Mouse (Mus musculus): Measurements from ENCODE around the gene Ajuba. TPM values are rescaled to one million over a fixed set of nuclear protein-coding genes. Genes with fewer than 3 reads are reported as not detected.
A peak's percentile ranks its signal among the peaks of the same experiment; 100 is the strongest.

Gene Ajuba
- polyA plus RNA-seq, 1 experiment from 2014 or later = 30.7 TPM

- WGBS (ENCODE audit: insufficient replicate concordance) = 50% methylated on average over 17 of the region's 17 CpGs
- Histone ChIP-seq H3K4me3 (ENCODE audit: low read depth, low read length) (no peak overlapping the region), H3K4me1 (ENCODE audit: control insufficient read depth, insufficient read depth, low read length) (peaks cover 48% of the 10 kb centered on the region), H3K36me3 (ENCODE audit: control insufficient read depth, insufficient read depth, low read length) (peaks cover 19% of the 10 kb centered on the region), H3K9ac (ENCODE audit: low read depth, low read length) (peak overlapping the region; percentile 29; the same call in 1 of the 2 replicates), H3K27ac (ENCODE audit: low read depth, low read length) (peak overlapping the region; percentile 37), H3K27me3 (ENCODE audit: control insufficient read depth, insufficient read depth, low read length) (no peaks in the 10 kb centered on the region), H3K9me3 (replicated peaks; ENCODE audit: control insufficient read depth, low read length) (no peaks in the 10 kb centered on the region), H3K4me2 (peak overlapping the region; percentile 1; the same call in 1 of the 2 replicates)
- ATAC-seq (replicated peaks; ENCODE audit: insufficient number of reproducible peaks, low FRiP score, low TSS enrichment) = no peak
Observed at GRCm38 (mm10) chr14:54569451-54570392, 7.6 kb downstream of the Ajuba start.

GRCm38 (mm10) chr14:54568694-54569414 lies 8.5 kb downstream of the Ajuba start:
- H3K36me3 ChIP-seq (ENCODE audit: control insufficient read depth, insufficient read depth, low read length) = peaks cover 19% of the 10 kb centered on the region; the same call in 1 of the 2 replicates
- no peak for ATAC-seq (replicated peaks; ENCODE audit: insufficient number of reproducible peaks, low FRiP score, low TSS enrichment)
- H3K4me1 ChIP-seq (ENCODE audit: control insufficient read depth, insufficient read depth, low read length) = peaks cover 40% of the 10 kb centered on the region
- H3K9ac ChIP-seq (ENCODE audit: low read depth, low read length) = no peak overlapping the region
- peak overlapping the region; percentile 37; the same call in 1 of the 2 replicates for H3K27ac ChIP-seq (ENCODE audit: low read depth, low read length)
- no peak overlapping the region for H3K4me3 ChIP-seq (ENCODE audit: low read depth, low read length)
- no peaks in the 10 kb centered on the region for H3K9me3 ChIP-seq (replicated peaks; ENCODE audit: control insufficient read depth, low read length)
- 74% methylated on average over 15 of the region's 15 CpGs for WGBS (ENCODE audit: insufficient replicate concordance)
- H3K4me2 ChIP-seq = no peak overlapping the region
- no peaks in the 10 kb centered on the region for H3K27me3 ChIP-seq (ENCODE audit: control insufficient read depth, insufficient read depth, low read length)

- Histone ChIP-seq H3K4me2 (no peak overlapping the region), H3K27ac (ENCODE audit: low read depth, low read length) (no peak overlapping the region), H3K4me3 (ENCODE audit: low read depth, low read length) (no peak overlapping the region), H3K9ac (ENCODE audit: low read depth, low read length) (no peak overlapping the region), H3K36me3 (ENCODE audit: control insufficient read depth, insufficient read depth, low read length) (no peaks in the 10 kb centered on the region), H3K27me3 (ENCODE audit: control insufficient read depth, insufficient read depth, low read length) (no peaks in the 10 kb centered on the region), H3K4me1 (ENCODE audit: control insufficient read depth, insufficient read depth, low read length) (no peaks in the 10 kb centered on the region), H3K9me3 (replicated peaks; ENCODE audit: control insufficient read depth, low read length) (no peaks in the 10 kb centered on the region)
- 80% methylated on average over 14 of the region's 14 CpGs for WGBS (ENCODE audit: insufficient replicate concordance)
- ATAC-seq (replicated peaks; ENCODE audit: insufficient number of reproducible peaks, low FRiP score, low TSS enrichment) = no peak
Observed at GRCm38 (mm10) chr14:54560527-54561242, 16.7 kb downstream of the Ajuba start.

GRCm38 (mm10) chr14:54557330-54557729 lies 20.0 kb downstream of the Ajuba start:
- H3K36me3 ChIP-seq (ENCODE audit: control insufficient read depth, insufficient read depth, low read length) = no peaks in the 10 kb centered on the region
- H3K27ac ChIP-seq (ENCODE audit: low read depth, low read length) = no peak overlapping the region
- H3K9me3 ChIP-seq (replicated peaks; ENCODE audit: control insufficient read depth, low read length) = no peaks in the 10 kb centered on the region
- ATAC-seq (replicated peaks; ENCODE audit: insufficient number of reproducible peaks, low FRiP score, low TSS enrichment) = no peak
- H3K4me1 ChIP-seq (ENCODE audit: control insufficient read depth, insufficient read depth, low read length) = peaks cover 4% of the 10 kb centered on the region; the same call in 1 of the 2 replicates
- H3K9ac ChIP-seq (ENCODE audit: low read depth, low read length) = no peak overlapping the region
- WGBS (ENCODE audit: insufficient replicate concordance) = 82% methylated on average over 8 of the region's 8 CpGs
- H3K27me3 ChIP-seq (ENCODE audit: control insufficient read depth, insufficient read depth, low read length) = no peaks in the 10 kb centered on the region
- H3K4me3 ChIP-seq (ENCODE audit: low read depth, low read length) = no peak overlapping the region
- H3K4me2 ChIP-seq = no peak overlapping the region

- Histone ChIP-seq H3K27me3 (ENCODE audit: control insufficient read depth, insufficient read depth, low read length) (no peaks in the 10 kb centered on the region), H3K36me3 (ENCODE audit: control insufficient read depth, insufficient read depth, low read length) (peaks cover 10% of the 10 kb centered on the region), H3K9ac (ENCODE audit: low read depth, low read length) (peak within 1 kb of the TSS; percentile 90), H3K4me3 (ENCODE audit: low read depth, low read length) (peak within 1 kb of the TSS; percentile 65), H3K4me1 (ENCODE audit: control insufficient read depth, insufficient read depth, low read length) (peaks cover 4% of the 10 kb centered on the region; the same call in 1 of the 2 replicates), H3K27ac (ENCODE audit: low read depth, low read length) (peak within 1 kb of the TSS; percentile 95), H3K9me3 (replicated peaks; ENCODE audit: control insufficient read depth, low read length) (no peaks in the 10 kb centered on the region), H3K4me2 (peak within 1 kb of the TSS; percentile 91)
- WGBS (ENCODE audit: insufficient replicate concordance) = under 1% methylated on average over 76 of the region's 76 CpGs
- ATAC-seq (replicated peaks; ENCODE audit: insufficient number of reproducible peaks, low FRiP score, low TSS enrichment) = peak; percentile 91
Observed at GRCm38 (mm10) chr14:54553975-54554769, 23.2 kb downstream of the Ajuba start, which contains the start of gene Haus4. Haus4 (minus strand) TSS chr14:54554616.

- Histone ChIP-seq H3K4me1 (ENCODE audit: control insufficient read depth, insufficient read depth, low read length) (peaks cover 4% of the 10 kb centered on the region; the same call in 1 of the 2 replicates), H3K36me3 (ENCODE audit: control insufficient read depth, insufficient read depth, low read length) (peaks cover 17% of the 10 kb centered on the region), H3K27me3 (ENCODE audit: control insufficient read depth, insufficient read depth, low read length) (no peaks in the 10 kb centered on the region), H3K4me3 (ENCODE audit: low read depth, low read length) (peak overlapping the region; percentile 65), H3K27ac (ENCODE audit: low read depth, low read length) (peak overlapping the region; percentile 95), H3K9ac (ENCODE audit: low read depth, low read length) (peak overlapping the region; percentile 90), H3K4me2 (peak overlapping the region; percentile 91), H3K9me3 (replicated peaks; ENCODE audit: control insufficient read depth, low read length) (no peaks in the 10 kb centered on the region)
- 6% methylated on average over 21 of the region's 21 CpGs for WGBS (ENCODE audit: insufficient replicate concordance)
- no peak for ATAC-seq (replicated peaks; ENCODE audit: insufficient number of reproducible peaks, low FRiP score, low TSS enrichment)
Observed at GRCm38 (mm10) chr14:54553454-54553974, 23.8 kb downstream of the Ajuba start.

- no peak overlapping the region for H3K4me2 ChIP-seq
- H3K9me3 ChIP-seq (replicated peaks; ENCODE audit: control insufficient read depth, low read length) = no peaks in the 10 kb centered on the region
- H3K27me3 ChIP-seq (ENCODE audit: control insufficient read depth, insufficient read depth, low read length) = no peaks in the 10 kb centered on the region
- H3K27ac ChIP-seq (ENCODE audit: low read depth, low read length) = no peak overlapping the region
- WGBS (ENCODE audit: insufficient replicate concordance) = 86% methylated on average over 5 of the region's 5 CpGs
- peaks cover 26% of the 10 kb centered on the region for H3K36me3 ChIP-seq (ENCODE audit: control insufficient read depth, insufficient read depth, low read length)
- ATAC-seq (replicated peaks; ENCODE audit: insufficient number of reproducible peaks, low FRiP score, low TSS enrichment) = no peak
- H3K4me3 ChIP-seq (ENCODE audit: low read depth, low read length) = no peak overlapping the region
- 0 out of 2 replicates have a peak, but pooled peaks cover 2% of the 10 kb centered on the region for H3K4me1 ChIP-seq (ENCODE audit: control insufficient read depth, insufficient read depth, low read length)
- H3K9ac ChIP-seq (ENCODE audit: low read depth, low read length) = no peak overlapping the region
Observed at GRCm38 (mm10) chr14:54544703-54545102, 32.7 kb downstream of the Ajuba start.
